Mouse (Mus musculus): ENCODE data around the gene Gast. TPM values are rescaled to one million over a fixed set of nuclear protein-coding genes. Genes with fewer than 3 reads are reported as not detected.
"Not testable (repeated sequence)": the region's sequence is repeated elsewhere in the genome, so short reads cannot be mapped to it uniquely, and the experiment has no call there.

Gast gene
- polyA plus RNA-seq, 1 experiment from 2014 or later, result 10.8 TPM

DNA sequence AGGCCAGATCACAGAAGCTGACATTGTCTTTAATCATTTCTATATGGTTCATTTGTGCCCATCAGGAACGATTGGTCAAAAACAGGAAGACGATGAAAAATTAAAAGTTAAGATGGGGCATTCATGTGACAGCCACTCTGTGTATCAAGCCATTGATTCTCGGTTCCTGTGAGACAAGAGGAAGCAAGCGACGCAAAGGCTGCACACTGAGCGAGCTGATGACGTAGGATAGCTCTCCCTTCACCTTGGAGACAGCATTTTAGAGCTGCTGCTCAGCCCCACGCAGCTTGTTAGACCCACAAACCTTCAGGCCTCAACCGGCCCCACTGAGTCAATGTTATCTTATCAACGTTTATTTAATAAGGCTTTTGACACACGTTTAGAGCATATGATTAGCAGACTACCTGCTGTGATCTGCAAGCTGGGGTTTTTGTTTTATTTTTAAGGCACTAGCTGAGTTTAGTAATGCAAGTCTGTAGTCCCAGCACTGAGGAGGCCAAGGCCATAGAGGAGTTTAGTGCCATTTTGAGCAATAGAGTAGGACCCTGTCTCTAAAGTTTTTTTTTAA lies 9.1 kb upstream of the Gast start:
- Histone ChIP-seq H3K4me1 (ENCODE audit: control insufficient read depth, insufficient read depth, low read length) (peaks cover 3% of the 10 kb centered on the region; the same call in 1 of the 2 replicates), H3K4me2 (ENCODE audit: low read depth, low read length) (no peak overlapping the region), H3K27me3 (ENCODE audit: control insufficient read depth, insufficient read depth, low read length) (no peaks in the 10 kb centered on the region), H3K9me3 (replicated peaks; ENCODE audit: control insufficient read depth, low read length) (no peaks in the 10 kb centered on the region), H3K9ac (ENCODE audit: low read length) (no peak overlapping the region), H3K27ac (ENCODE audit: low read length) (no peak overlapping the region), H3K36me3 (ENCODE audit: control insufficient read depth, insufficient read depth, low read length) (peaks cover 14% of the 10 kb centered on the region), H3K4me3 (replicated peaks; ENCODE audit: low read length) (no peak overlapping the region)
- no peak for ATAC-seq (ENCODE audit: insufficient read depth, low FRiP score)
- WGBS, result 60% methylated on average over 11 of the region's 11 CpGs

DNA sequence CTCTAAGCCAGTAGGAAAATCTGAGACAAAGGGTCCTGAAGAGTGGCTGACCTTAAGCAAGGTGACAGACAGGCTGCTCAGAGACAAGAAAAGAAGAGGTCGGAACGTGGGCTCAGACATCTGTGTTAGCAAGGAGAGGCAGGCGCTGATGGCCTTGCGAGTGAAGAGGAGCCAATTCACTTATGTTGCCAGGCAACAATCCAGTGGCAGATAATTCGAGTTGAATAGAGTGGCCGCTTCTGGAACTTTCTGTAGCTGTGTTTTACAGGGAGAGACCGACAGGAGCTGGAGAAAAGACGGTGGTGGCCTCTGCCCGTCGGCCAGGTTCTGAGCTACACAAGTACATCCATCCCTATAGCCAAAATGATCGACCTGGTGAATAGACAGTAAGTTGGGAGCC lies 6.9 kb upstream of the Gast start:
- peaks cover 3% of the 10 kb centered on the region; the same call in 1 of the 2 replicates for H3K36me3 ChIP-seq (ENCODE audit: control insufficient read depth, insufficient read depth, low read length)
- no peak overlapping the region for H3K9ac ChIP-seq (ENCODE audit: low read length)
- ATAC-seq (ENCODE audit: insufficient read depth, low FRiP score), result no peak
- no peaks in the 10 kb centered on the region for H3K9me3 ChIP-seq (replicated peaks; ENCODE audit: control insufficient read depth, low read length)
- H3K4me1 ChIP-seq (ENCODE audit: control insufficient read depth, insufficient read depth, low read length), result no peaks in the 10 kb centered on the region
- no peak overlapping the region for H3K4me2 ChIP-seq (ENCODE audit: low read depth, low read length)
- H3K27ac ChIP-seq (ENCODE audit: low read length), result no peak overlapping the region
- no peaks in the 10 kb centered on the region for H3K27me3 ChIP-seq (ENCODE audit: control insufficient read depth, insufficient read depth, low read length)
- no peak overlapping the region for H3K4me3 ChIP-seq (replicated peaks; ENCODE audit: low read length)
- WGBS, result 74% methylated on average over 11 of the region's 11 CpGs

DNA sequence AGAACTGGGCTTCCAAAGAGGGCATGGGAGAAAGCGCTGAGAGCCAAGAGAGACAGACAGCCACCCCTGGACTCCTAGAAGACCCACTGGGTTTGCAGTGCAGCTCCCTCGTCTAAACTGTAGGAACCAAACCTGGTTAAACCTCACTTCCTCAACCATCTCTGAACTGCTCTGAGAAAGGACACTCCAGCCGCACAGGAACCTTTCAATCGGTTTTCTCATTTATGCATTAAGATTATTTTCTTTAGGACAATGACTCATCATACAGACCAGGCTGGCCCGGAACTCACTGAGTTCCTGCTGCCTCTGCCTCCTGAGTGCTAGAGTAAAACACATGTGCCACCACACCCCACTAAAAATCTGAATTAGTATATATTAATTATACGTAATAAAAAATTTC lies 6.4 kb upstream of the Gast start:
- no peak for ATAC-seq (ENCODE audit: insufficient read depth, low FRiP score)
- no peaks in the 10 kb centered on the region for H3K9me3 ChIP-seq (replicated peaks; ENCODE audit: control insufficient read depth, low read length)
- no peak overlapping the region for H3K9ac ChIP-seq (ENCODE audit: low read length)
- H3K4me3 ChIP-seq (replicated peaks; ENCODE audit: low read length), result no peak overlapping the region
- H3K27ac ChIP-seq (ENCODE audit: low read length), result no peak overlapping the region
- H3K36me3 ChIP-seq (ENCODE audit: control insufficient read depth, insufficient read depth, low read length), result no peaks in the 10 kb centered on the region
- 79% methylated on average over 6 of the region's 6 CpGs for WGBS
- no peaks in the 10 kb centered on the region for H3K27me3 ChIP-seq (ENCODE audit: control insufficient read depth, insufficient read depth, low read length)
- H3K4me1 ChIP-seq (ENCODE audit: control insufficient read depth, insufficient read depth, low read length), result no peaks in the 10 kb centered on the region
- no peak overlapping the region for H3K4me2 ChIP-seq (ENCODE audit: low read depth, low read length)

DNA sequence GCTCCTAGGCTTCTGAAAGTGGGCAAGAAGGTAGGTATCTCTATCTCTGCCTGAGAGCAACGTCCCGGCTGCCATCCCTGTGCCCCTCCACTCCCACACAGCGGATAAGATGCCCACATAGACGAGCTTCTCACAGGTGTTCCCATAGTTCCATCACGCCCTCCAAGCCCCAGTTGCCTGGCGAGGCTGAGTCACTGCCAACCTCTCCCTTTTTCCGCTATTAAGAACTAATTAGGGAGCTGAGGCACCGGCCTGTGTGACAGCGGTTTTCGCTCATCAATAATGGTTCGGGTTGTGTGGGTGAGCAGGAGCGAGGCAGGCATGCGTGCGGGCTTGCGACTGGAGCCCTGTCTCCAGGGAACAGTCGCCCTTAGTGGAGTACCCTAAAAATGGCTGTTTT lies 4.0 kb upstream of the Gast start:
- Histone ChIP-seq H3K27me3 (ENCODE audit: control insufficient read depth, insufficient read depth, low read length) (no peaks in the 10 kb centered on the region), H3K9me3 (replicated peaks; ENCODE audit: control insufficient read depth, low read length) (no peaks in the 10 kb centered on the region), H3K4me2 (ENCODE audit: low read depth, low read length) (no peak overlapping the region), H3K4me1 (ENCODE audit: control insufficient read depth, insufficient read depth, low read length) (no peaks in the 10 kb centered on the region), H3K27ac (ENCODE audit: low read length) (no peak overlapping the region), H3K36me3 (ENCODE audit: control insufficient read depth, insufficient read depth, low read length) (no peaks in the 10 kb centered on the region), H3K9ac (ENCODE audit: low read length) (no peak overlapping the region), H3K4me3 (replicated peaks; ENCODE audit: low read length) (no peak overlapping the region)
- WGBS, result 49% methylated on average over 16 of the region's 16 CpGs
- ATAC-seq (ENCODE audit: insufficient read depth, low FRiP score), result no peak

DNA sequence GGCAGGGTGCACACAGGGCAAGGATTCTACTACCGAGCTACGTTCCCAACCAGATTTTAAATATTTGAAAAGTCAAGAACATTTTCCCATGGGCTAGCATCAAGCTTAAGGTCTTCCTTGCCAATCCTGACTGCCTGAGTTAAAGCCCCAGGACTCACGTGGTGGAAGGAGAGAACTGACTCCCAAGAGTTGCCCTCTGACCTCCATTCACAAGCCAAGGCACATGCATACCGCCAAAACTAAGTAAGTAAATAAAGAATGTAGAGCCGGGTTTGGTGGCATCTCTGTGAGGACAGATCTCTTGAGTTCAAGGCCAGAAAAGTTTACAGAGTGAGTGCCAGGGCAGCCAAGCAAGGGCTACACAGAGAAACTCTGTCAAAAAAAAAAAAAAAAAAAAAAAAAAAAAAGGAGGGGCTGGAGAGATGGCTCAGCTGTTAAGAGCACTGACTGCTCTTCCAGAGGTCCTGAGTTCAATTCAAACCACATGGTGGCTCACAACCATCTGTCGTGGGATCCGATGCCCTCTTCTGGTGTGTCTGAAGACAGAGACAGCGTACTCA lies 3.3 kb upstream of the Gast start:
- not testable (repeated sequence) for H3K4me2 ChIP-seq (ENCODE audit: low read depth, low read length); ATAC-seq (ENCODE audit: insufficient read depth, low FRiP score); H3K4me1 ChIP-seq (ENCODE audit: control insufficient read depth, insufficient read depth, low read length); H3K4me3 ChIP-seq (replicated peaks; ENCODE audit: low read length); H3K9ac ChIP-seq (ENCODE audit: low read length); H3K36me3 ChIP-seq (ENCODE audit: control insufficient read depth, insufficient read depth, low read length); H3K9me3 ChIP-seq (replicated peaks; ENCODE audit: control insufficient read depth, low read length); H3K27ac ChIP-seq (ENCODE audit: low read length); H3K27me3 ChIP-seq (ENCODE audit: control insufficient read depth, insufficient read depth, low read length)
- WGBS, result 47% methylated on average over 8 of the region's 8 CpGs

DNA sequence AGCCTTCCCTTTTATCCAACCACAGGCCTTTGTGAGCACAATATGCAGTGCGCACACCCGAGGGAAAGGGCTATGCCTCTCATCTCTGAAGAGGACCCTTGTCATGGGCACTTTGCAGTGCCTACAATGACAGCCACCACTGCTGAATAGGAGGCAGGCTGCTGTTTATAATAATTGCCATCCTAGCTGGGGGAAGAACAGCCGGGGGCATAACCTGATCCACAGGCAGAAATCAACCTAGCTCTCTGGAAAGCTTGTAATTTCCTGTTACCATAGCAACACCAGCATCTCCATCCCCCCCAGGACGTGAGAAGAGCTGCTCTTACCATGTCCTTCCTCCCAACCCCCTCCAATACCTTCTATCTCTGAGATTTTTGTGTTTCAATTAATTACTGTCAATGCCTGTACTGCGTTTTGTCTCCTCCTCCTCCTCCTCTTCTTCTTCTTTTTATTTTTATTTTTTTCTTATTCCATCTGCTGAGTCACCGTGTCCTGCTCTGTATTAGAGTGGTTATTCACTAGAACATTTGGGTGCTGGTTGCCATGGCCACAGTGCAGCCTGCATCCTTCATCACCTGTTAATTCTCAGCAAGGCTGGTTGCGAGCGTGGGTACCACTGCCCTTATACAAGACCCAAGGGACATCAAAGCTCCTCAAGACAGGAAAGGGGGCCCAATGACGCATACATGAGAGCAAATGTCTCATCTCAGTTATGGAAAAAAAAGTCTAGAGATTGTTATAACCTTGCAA lies 1.3 kb upstream of the Gast start:
- Histone ChIP-seq H3K4me1 (ENCODE audit: control insufficient read depth, insufficient read depth, low read length) (no peaks in the 10 kb centered on the region; the same call in 1 of the 2 replicates), H3K9me3 (replicated peaks; ENCODE audit: control insufficient read depth, low read length) (no peaks in the 10 kb centered on the region), H3K36me3 (ENCODE audit: control insufficient read depth, insufficient read depth, low read length) (no peaks in the 10 kb centered on the region), H3K27me3 (ENCODE audit: control insufficient read depth, insufficient read depth, low read length) (no peaks in the 10 kb centered on the region), H3K4me2 (ENCODE audit: low read depth, low read length) (no peak overlapping the region), H3K27ac (ENCODE audit: low read length) (no peak overlapping the region), H3K9ac (ENCODE audit: low read length) (no peak overlapping the region), H3K4me3 (replicated peaks; ENCODE audit: low read length) (no peak overlapping the region)
- WGBS, result 55% methylated on average over 9 of the region's 9 CpGs
- ATAC-seq (ENCODE audit: insufficient read depth, low FRiP score), result no peak

DNA sequence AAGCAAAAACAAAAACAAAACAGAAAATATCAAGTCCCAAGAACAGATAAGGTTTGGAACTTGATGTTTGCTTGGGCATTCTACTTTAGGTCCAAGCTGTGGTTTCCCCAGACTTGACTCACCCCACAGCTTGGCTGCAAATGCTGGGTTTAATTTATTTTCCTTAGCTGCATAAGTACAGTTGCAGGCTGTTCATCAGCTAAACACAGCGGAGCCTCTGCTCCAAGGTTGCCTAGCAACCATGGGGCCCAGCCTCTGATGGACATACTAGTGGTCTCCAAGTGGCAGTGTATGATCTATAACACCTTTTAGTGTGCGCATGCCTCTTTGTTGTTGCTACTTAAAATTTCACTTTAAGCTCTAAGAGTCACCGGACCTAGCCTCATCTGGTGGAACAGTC lies 1.5 kb downstream of the Gast start:
- Histone ChIP-seq H3K9ac (ENCODE audit: low read length) (no peak overlapping the region), H3K36me3 (ENCODE audit: control insufficient read depth, insufficient read depth, low read length) (no peaks in the 10 kb centered on the region), H3K4me3 (replicated peaks; ENCODE audit: low read length) (no peak overlapping the region), H3K27me3 (ENCODE audit: control insufficient read depth, insufficient read depth, low read length) (no peaks in the 10 kb centered on the region), H3K9me3 (replicated peaks; ENCODE audit: control insufficient read depth, low read length) (no peaks in the 10 kb centered on the region), H3K4me2 (ENCODE audit: low read depth, low read length) (no peak overlapping the region), H3K4me1 (ENCODE audit: control insufficient read depth, insufficient read depth, low read length) (no peaks in the 10 kb centered on the region; the same call in 1 of the 2 replicates), H3K27ac (ENCODE audit: low read length) (no peak overlapping the region)
- no peak; the same call in 1 of the 2 replicates for ATAC-seq (ENCODE audit: insufficient read depth, low FRiP score)
- 34% methylated on average over 3 of the region's 3 CpGs for WGBS

DNA sequence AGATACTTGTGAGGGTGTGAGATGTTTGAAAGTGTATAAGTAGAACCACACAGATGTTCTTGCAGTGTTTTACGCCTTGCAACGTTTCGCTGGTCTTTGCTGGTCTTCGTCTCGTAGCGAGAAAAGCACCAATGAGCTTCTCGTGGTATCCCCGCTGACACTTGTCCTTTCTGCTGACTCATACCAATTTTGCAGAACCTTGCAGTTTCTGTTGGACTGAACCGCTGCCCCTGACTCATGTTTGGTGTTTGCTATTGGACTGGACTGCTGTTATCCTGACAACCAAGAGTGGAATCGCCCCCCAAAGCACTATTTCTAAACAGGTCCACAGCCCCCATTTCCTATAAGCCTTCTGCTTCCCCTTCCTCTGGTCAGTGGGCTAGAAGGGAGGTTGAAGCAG lies 10.1 kb downstream of the Gast start:
- Histone ChIP-seq H3K4me2 (ENCODE audit: low read depth, low read length) (no peak overlapping the region), H3K36me3 (ENCODE audit: control insufficient read depth, insufficient read depth, low read length) (no peaks in the 10 kb centered on the region), H3K27me3 (ENCODE audit: control insufficient read depth, insufficient read depth, low read length) (no peaks in the 10 kb centered on the region), H3K4me1 (ENCODE audit: control insufficient read depth, insufficient read depth, low read length) (no peaks in the 10 kb centered on the region), H3K9me3 (replicated peaks; ENCODE audit: control insufficient read depth, low read length) (no peaks in the 10 kb centered on the region), H3K4me3 (replicated peaks; ENCODE audit: low read length) (no peak overlapping the region), H3K9ac (ENCODE audit: low read length) (no peak overlapping the region), H3K27ac (ENCODE audit: low read length) (no peak overlapping the region)
- 80% methylated on average over 10 of the region's 10 CpGs for WGBS
- ATAC-seq (ENCODE audit: insufficient read depth, low FRiP score), result no peak

DNA sequence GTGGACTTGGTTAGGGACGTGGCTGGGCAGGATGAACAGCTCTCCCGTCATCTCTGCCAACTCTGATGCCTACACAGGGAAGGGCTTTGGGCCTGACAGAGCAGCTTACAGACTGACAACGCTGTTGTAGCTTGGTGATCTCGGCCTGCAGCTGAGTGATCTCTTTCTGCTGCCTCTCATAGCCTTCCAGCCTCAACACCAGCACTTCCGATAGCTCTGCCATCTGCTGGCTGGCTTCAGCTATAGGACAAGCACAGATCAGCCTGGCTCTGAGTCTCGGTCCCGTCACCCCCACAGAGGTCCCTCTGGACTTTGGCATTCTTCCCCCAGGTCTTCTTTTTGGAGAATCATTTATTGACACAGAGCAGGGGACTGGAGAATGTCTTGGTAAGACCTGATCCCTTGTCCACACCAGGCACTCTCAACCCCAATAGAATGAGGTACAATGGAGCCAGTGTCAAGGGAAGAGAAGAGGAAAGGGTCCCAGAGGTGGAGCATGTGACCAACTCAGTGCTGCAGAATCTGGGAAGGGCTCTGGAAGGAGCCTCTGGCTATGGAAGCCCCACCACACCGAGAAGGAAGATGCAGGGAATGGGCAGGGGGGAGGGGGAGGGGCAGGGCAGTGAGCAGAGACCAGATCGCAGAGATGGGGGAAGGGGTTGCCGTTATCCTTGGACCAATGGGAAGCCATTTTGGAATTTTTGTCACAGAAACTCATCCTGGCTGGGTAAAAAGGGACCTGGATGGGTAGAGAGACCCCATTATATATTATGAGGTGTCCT lies 18.1 kb downstream of the Gast start:
- 30% methylated on average over 10 of the region's 10 CpGs for WGBS
- ATAC-seq (ENCODE audit: insufficient read depth, low FRiP score), result no peak
- H3K9ac ChIP-seq (ENCODE audit: low read length), result no peak overlapping the region

More for the DNA sequence above, 18.1 kb downstream of the Gast start:
- peaks cover 9% of the 10 kb centered on the region for H3K4me1 ChIP-seq (ENCODE audit: control insufficient read depth, insufficient read depth, low read length)
- H3K9me3 ChIP-seq (replicated peaks; ENCODE audit: control insufficient read depth, low read length), result no peaks in the 10 kb centered on the region
- H3K27me3 ChIP-seq (ENCODE audit: control insufficient read depth, insufficient read depth, low read length), result peaks cover 27% of the 10 kb centered on the region
- no peaks in the 10 kb centered on the region for H3K36me3 ChIP-seq (ENCODE audit: control insufficient read depth, insufficient read depth, low read length)
- no peak overlapping the region for H3K4me3 ChIP-seq (replicated peaks; ENCODE audit: low read length)
- no peak overlapping the region for H3K27ac ChIP-seq (ENCODE audit: low read length)
- H3K4me2 ChIP-seq (ENCODE audit: low read depth, low read length), result no peak overlapping the region

All from stomach, embryonic 16.5 days (tissue).